Mouse (Mus musculus): Measurements from ENCODE around the gene Polrmt. TPM values are rescaled to one million over a fixed set of nuclear protein-coding genes. Genes with fewer than 3 reads are reported as not detected.

Polrmt gene
- polyA plus RNA-seq, 1 experiment = 50.0 TPM

- no peak overlapping the region for H3K27ac ChIP-seq (ENCODE audit: insufficient read depth, low read depth, low read length)
- peaks cover 45% of the 10 kb centered on the region for H3K36me3 ChIP-seq (ENCODE audit: control insufficient read depth, insufficient read depth, low read length)
- TF ChIP-seq CTCF (IDR thresholded peaks at IDR 0.05; ENCODE audit: extremely low read depth, insufficient read length, insufficient replicate concordance, low read depth, low read length) = no peak
- TF ChIP-seq POLR2A (IDR thresholded peaks at IDR 0.05; ENCODE audit: low read depth, low read length) = no peak
- H3K27me3 ChIP-seq (ENCODE audit: control insufficient read depth, insufficient read depth, low read length) = no peaks in the 10 kb centered on the region
- 87% methylated on average over 11 of the region's 11 CpGs for WGBS
- H3K4me1 ChIP-seq (ENCODE audit: control insufficient read depth, insufficient read depth, insufficient read length, low read length) = peaks cover 2% of the 10 kb centered on the region; the same call in 1 of the 2 replicates
- no peak overlapping the region for H3K4me3 ChIP-seq (ENCODE audit: low read depth, low read length)
Observed at GRCm38 (mm10) chr10:79743161-79743560, 3.2 kb downstream of the Polrmt start.

GRCm38 (mm10) chr10:79740863-79741262 lies 5.5 kb downstream of the Polrmt start:
- WGBS = 83% methylated on average over 11 of the region's 11 CpGs
- H3K27ac ChIP-seq (ENCODE audit: insufficient read depth, low read depth, low read length) = no peak overlapping the region
- no peaks in the 10 kb centered on the region for H3K27me3 ChIP-seq (ENCODE audit: control insufficient read depth, insufficient read depth, low read length)
- no peak for TF ChIP-seq CTCF (IDR thresholded peaks at IDR 0.05; ENCODE audit: extremely low read depth, insufficient read length, insufficient replicate concordance, low read depth, low read length)
- peaks cover 65% of the 10 kb centered on the region for H3K36me3 ChIP-seq (ENCODE audit: control insufficient read depth, insufficient read depth, low read length)
- H3K4me1 ChIP-seq (ENCODE audit: control insufficient read depth, insufficient read depth, insufficient read length, low read length) = peaks cover 13% of the 10 kb centered on the region
- no peak overlapping the region for H3K4me3 ChIP-seq (ENCODE audit: low read depth, low read length)

GRCm38 (mm10) chr10:79739234-79739633 lies 7.1 kb downstream of the Polrmt start:
- WGBS = 95% methylated on average over 28 of the region's 28 CpGs
- Histone ChIP-seq H3K36me3 (ENCODE audit: control insufficient read depth, insufficient read depth, low read length) (peaks cover 72% of the 10 kb centered on the region), H3K4me3 (ENCODE audit: low read depth, low read length) (no peak overlapping the region), H3K4me1 (ENCODE audit: control insufficient read depth, insufficient read depth, insufficient read length, low read length) (peaks cover 13% of the 10 kb centered on the region), H3K27ac (ENCODE audit: insufficient read depth, low read depth, low read length) (no peak overlapping the region), H3K27me3 (ENCODE audit: control insufficient read depth, insufficient read depth, low read length) (no peaks in the 10 kb centered on the region)
- TF ChIP-seq POLR2A (IDR thresholded peaks at IDR 0.05; ENCODE audit: low read depth, low read length) (no peak), CTCF (IDR thresholded peaks at IDR 0.05; ENCODE audit: extremely low read depth, insufficient read length, insufficient replicate concordance, low read depth, low read length) (no peak)

GRCm38 (mm10) chr10:79738259-79738658 lies 8.1 kb downstream of the Polrmt start:
- peaks cover 13% of the 10 kb centered on the region for H3K4me1 ChIP-seq (ENCODE audit: control insufficient read depth, insufficient read depth, insufficient read length, low read length)
- H3K4me3 ChIP-seq (ENCODE audit: low read depth, low read length) = no peak overlapping the region
- peaks cover 74% of the 10 kb centered on the region for H3K36me3 ChIP-seq (ENCODE audit: control insufficient read depth, insufficient read depth, low read length)
- 93% methylated on average over 10 of the region's 10 CpGs for WGBS
- H3K27ac ChIP-seq (ENCODE audit: insufficient read depth, low read depth, low read length) = no peak overlapping the region
- TF ChIP-seq POLR2A (IDR thresholded peaks at IDR 0.05; ENCODE audit: low read depth, low read length) = no peak
- peak; percentile 40; the same call in 1 of the 2 replicates for TF ChIP-seq CTCF (IDR thresholded peaks at IDR 0.05; ENCODE audit: extremely low read depth, insufficient read length, insufficient replicate concordance, low read depth, low read length)
- no peaks in the 10 kb centered on the region for H3K27me3 ChIP-seq (ENCODE audit: control insufficient read depth, insufficient read depth, low read length)

- H3K27ac ChIP-seq (ENCODE audit: insufficient read depth, low read depth, low read length) = no peak overlapping the region
- H3K36me3 ChIP-seq (ENCODE audit: control insufficient read depth, insufficient read depth, low read length) = peaks cover 63% of the 10 kb centered on the region
- WGBS = 92% methylated on average over 14 of the region's 14 CpGs
- H3K4me1 ChIP-seq (ENCODE audit: control insufficient read depth, insufficient read depth, insufficient read length, low read length) = peaks cover 13% of the 10 kb centered on the region
- no peak overlapping the region for H3K4me3 ChIP-seq (ENCODE audit: low read depth, low read length)
- H3K27me3 ChIP-seq (ENCODE audit: control insufficient read depth, insufficient read depth, low read length) = no peaks in the 10 kb centered on the region
- TF ChIP-seq POLR2A (IDR thresholded peaks at IDR 0.05; ENCODE audit: low read depth, low read length) = no peak
- no peak for TF ChIP-seq CTCF (IDR thresholded peaks at IDR 0.05; ENCODE audit: extremely low read depth, insufficient read length, insufficient replicate concordance, low read depth, low read length)
Observed at GRCm38 (mm10) chr10:79736706-79737105, 9.7 kb downstream of the Polrmt start.

- WGBS = 81% methylated on average over 51 of the region's 52 CpGs
- Histone ChIP-seq H3K27me3 (ENCODE audit: control insufficient read depth, insufficient read depth, low read length) (no peaks in the 10 kb centered on the region), H3K36me3 (ENCODE audit: control insufficient read depth, insufficient read depth, low read length) (peaks cover 52% of the 10 kb centered on the region)
Observed at GRCm38 (mm10) chr10:79735361-79735760, 11.0 kb downstream of the Polrmt start.

GRCm38 (mm10) chr10:79733847-79734246 lies 12.5 kb downstream of the Polrmt start:
- no peak for TF ChIP-seq POLR2A (IDR thresholded peaks at IDR 0.05; ENCODE audit: low read depth, low read length)
- TF ChIP-seq CTCF (IDR thresholded peaks at IDR 0.05; ENCODE audit: extremely low read depth, insufficient read length, insufficient replicate concordance, low read depth, low read length) = no peak
- H3K4me1 ChIP-seq (ENCODE audit: control insufficient read depth, insufficient read depth, insufficient read length, low read length) = peaks cover 13% of the 10 kb centered on the region
- WGBS = 94% methylated on average over 15 of the region's 15 CpGs
- no peak overlapping the region for H3K4me3 ChIP-seq (ENCODE audit: low read depth, low read length)
- no peak overlapping the region for H3K27ac ChIP-seq (ENCODE audit: insufficient read depth, low read depth, low read length)
- H3K36me3 ChIP-seq (ENCODE audit: control insufficient read depth, insufficient read depth, low read length) = peaks cover 37% of the 10 kb centered on the region
- H3K27me3 ChIP-seq (ENCODE audit: control insufficient read depth, insufficient read depth, low read length) = no peaks in the 10 kb centered on the region

More at GRCm38 (mm10) chr10:79735361-79735760, 11.0 kb downstream of the Polrmt start:
- H3K4me3 ChIP-seq (ENCODE audit: low read depth, low read length) = no peak overlapping the region
- no peak overlapping the region for H3K27ac ChIP-seq (ENCODE audit: insufficient read depth, low read depth, low read length)
- no peak for TF ChIP-seq CTCF (IDR thresholded peaks at IDR 0.05; ENCODE audit: extremely low read depth, insufficient read length, insufficient replicate concordance, low read depth, low read length)
- peaks cover 13% of the 10 kb centered on the region for H3K4me1 ChIP-seq (ENCODE audit: control insufficient read depth, insufficient read depth, insufficient read length, low read length)

GRCm38 (mm10) chr10:79732500-79732899 lies 13.9 kb downstream of the Polrmt start:
- H3K27ac ChIP-seq (ENCODE audit: insufficient read depth, low read depth, low read length) = no peak overlapping the region
- TF ChIP-seq CTCF (IDR thresholded peaks at IDR 0.05; ENCODE audit: extremely low read depth, insufficient read length, insufficient replicate concordance, low read depth, low read length) (peak; percentile 64; the same call in 1 of the 2 replicates), POLR2A (IDR thresholded peaks at IDR 0.05; ENCODE audit: low read depth, low read length) (no peak)
- H3K27me3 ChIP-seq (ENCODE audit: control insufficient read depth, insufficient read depth, low read length) = no peaks in the 10 kb centered on the region
- H3K36me3 ChIP-seq (ENCODE audit: control insufficient read depth, insufficient read depth, low read length) = peaks cover 25% of the 10 kb centered on the region
- H3K4me1 ChIP-seq (ENCODE audit: control insufficient read depth, insufficient read depth, insufficient read length, low read length) = peaks cover 6% of the 10 kb centered on the region
- 93% methylated on average over 1 of the region's 1 CpGs for WGBS
- H3K4me3 ChIP-seq (ENCODE audit: low read depth, low read length) = no peak overlapping the region

Data from small intestine, adult 2 months (tissue).